Mouse (Mus musculus) midbrain, embryonic 12.5 days (tissue): ENCODE data around the gene Gabra6. TPM values are rescaled to one million over a fixed set of nuclear protein-coding genes. Genes with fewer than 3 reads are reported as not detected.

Source experiments
- ATAC-seq: fragments of 200-750 bp; cut with Nextera tagmentation; 2 replicates; pipeline ENCODE4 v1.8.0; 2017; ENCODE audit warnings: low read depth, moderate TSS enrichment, moderate library complexity; ENCODE audit not compliant: low FRiP score
- H3K27ac ChIP-seq: fragments of 300-500 bp; sonication (generic); replicated peaks from 2 replicates; pipeline ENCODE4 v1.5.1; 2016; ENCODE audit warnings: mild to moderate bottlenecking
- H3K27me3 ChIP-seq: fragments of 300-500 bp; sonication (generic); 2 replicates; pipeline ENCODE4 v1.6.1; 2016; ENCODE audit warnings: mild to moderate bottlenecking
- H3K36me3 ChIP-seq: fragments of 300-500 bp; sonication (generic); 2 replicates; pipeline ENCODE4 v1.6.1; 2016
- H3K4me1 ChIP-seq: fragments of 300-500 bp; sonication (generic); 2 replicates; pipeline ENCODE4 v1.6.1; 2016
- H3K4me2 ChIP-seq: fragments of 300-500 bp; sonication (generic); replicated peaks from 2 replicates; pipeline ENCODE4 v1.6.1; 2016; ENCODE audit warnings: mild to moderate bottlenecking, moderate library complexity
- H3K4me3 ChIP-seq: fragments of 300-500 bp; sonication (generic); 2 replicates; pipeline ENCODE4 v1.5.1; 2016; ENCODE audit warnings: mild to moderate bottlenecking
- H3K9ac ChIP-seq: fragments of 300-500 bp; sonication (generic); replicated peaks from 2 replicates; pipeline ENCODE4 v1.6.1; 2016; ENCODE audit warnings: mild to moderate bottlenecking, moderate library complexity
- H3K9me3 ChIP-seq: fragments of 300-500 bp; sonication (generic); 2 replicates; pipeline ENCODE4 v1.6.1; 2016; ENCODE audit warnings: mild to moderate bottlenecking
- WGBS: fragments of 180-500 bp; shearing (Covaris S2); methylation state at CpG from one replicate; pipeline ENCODE4 v1.1.7; 2016; 5-methylcytosine and 5-hydroxymethylcytosine counted together
- polyA plus RNA-seq: library from polyadenylated mRNA; unstranded; fragments of >200 nt; fragmentation: Nextera tagmentation; extraction: Ambion mirVana; gene quantifications from 2 replicates; pipeline ENCODE4 v1.2.1, GENCODE M21; 2016

Gabra6 gene
- polyA plus RNA-seq: not detected in 2 replicates

DNA sequence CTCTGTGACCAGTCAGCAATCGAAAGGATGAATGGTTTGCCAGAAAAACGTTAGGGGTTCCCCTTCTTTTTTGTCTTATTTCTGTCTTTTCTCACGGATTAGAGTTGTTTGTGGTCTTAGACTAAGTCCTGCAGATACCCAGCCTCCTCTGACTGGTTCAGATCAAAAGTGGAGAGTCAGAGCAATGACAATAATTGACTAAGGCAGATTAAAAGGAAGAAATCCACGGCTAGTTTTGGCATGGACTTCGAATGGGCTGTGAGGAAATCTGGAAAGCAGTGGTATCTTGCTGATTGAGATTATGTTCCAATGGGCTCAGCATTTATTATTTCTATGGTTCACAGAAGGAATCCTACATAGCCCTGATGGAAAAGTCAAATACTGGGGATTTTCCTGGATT lies at the start of gene Gabra6:
TSS of gene Gabra6 (minus strand) at position 191 of the 400 bp plus-strand sequence.
- Histone ChIP-seq H3K36me3 (no peaks in the 10 kb centered on the region), H3K9ac (no peak within 1 kb of the TSS), H3K4me3 (no peak within 1 kb of the TSS), H3K27ac (no peak within 1 kb of the TSS), H3K9me3 (no peaks in the 10 kb centered on the region), H3K27me3 (no peaks in the 10 kb centered on the region), H3K4me2 (no peak within 1 kb of the TSS), H3K4me1 (no peaks in the 10 kb centered on the region)
- 65% methylated on average over 5 of the region's 5 CpGs for WGBS
- no peak for ATAC-seq

DNA sequence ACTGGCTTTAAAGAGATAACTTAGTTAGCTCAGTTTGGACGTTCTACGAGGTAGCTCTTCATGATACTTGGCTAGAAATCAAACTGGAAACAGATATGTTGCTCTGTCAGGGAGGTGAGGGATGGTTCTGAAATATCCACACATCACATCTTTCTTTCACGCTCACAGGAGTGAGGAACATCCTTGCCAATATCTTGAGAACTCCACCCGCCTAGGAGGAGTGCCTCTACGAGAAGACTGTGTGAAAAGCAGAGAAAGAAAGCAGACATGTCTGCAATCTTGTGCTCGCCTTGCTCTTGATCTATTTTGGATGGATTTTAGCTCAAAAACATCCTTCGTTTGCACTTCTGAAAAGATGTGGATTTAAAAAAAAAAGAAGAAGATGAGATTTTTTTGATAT lies 44.7 kb upstream of the Gabra6 start:
- Histone ChIP-seq H3K4me3 (no peak overlapping the region), H3K4me1 (no peaks in the 10 kb centered on the region), H3K4me2 (no peak overlapping the region), H3K27ac (no peak overlapping the region), H3K36me3 (no peaks in the 10 kb centered on the region), H3K9ac (no peak overlapping the region), H3K27me3 (no peaks in the 10 kb centered on the region), H3K9me3 (no peaks in the 10 kb centered on the region)
- no peak for ATAC-seq
- 88% methylated on average over 7 of the region's 7 CpGs for WGBS

DNA sequence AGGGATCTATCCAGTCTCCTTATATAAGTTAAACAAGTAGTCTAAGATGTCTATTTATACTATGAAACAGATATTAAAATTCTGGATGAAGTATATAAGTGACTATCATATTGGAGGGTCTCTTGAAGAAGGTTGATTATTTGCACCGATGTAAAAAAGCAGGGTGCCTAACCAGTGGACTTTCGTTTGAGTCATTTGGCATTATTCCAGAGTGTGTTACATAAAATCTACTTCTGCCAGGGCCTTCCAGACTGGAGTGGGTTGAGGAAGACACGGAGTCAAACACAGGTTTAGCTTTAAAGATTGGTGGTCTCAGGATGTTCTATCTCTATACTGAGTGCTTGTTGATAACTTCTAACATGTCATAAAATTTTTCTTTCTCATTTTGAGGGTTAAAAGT lies 11.2 kb upstream of the Gabra6 start:
- H3K4me3 ChIP-seq: no peak overlapping the region
- H3K9ac ChIP-seq: no peak overlapping the region
- no peak overlapping the region for H3K4me2 ChIP-seq
- WGBS: 88% methylated on average over 3 of the region's 3 CpGs
- no peaks in the 10 kb centered on the region for H3K4me1 ChIP-seq
- no peaks in the 10 kb centered on the region for H3K36me3 ChIP-seq
- no peak overlapping the region for H3K27ac ChIP-seq
- no peaks in the 10 kb centered on the region for H3K9me3 ChIP-seq
- no peak for ATAC-seq
- H3K27me3 ChIP-seq: no peaks in the 10 kb centered on the region

DNA sequence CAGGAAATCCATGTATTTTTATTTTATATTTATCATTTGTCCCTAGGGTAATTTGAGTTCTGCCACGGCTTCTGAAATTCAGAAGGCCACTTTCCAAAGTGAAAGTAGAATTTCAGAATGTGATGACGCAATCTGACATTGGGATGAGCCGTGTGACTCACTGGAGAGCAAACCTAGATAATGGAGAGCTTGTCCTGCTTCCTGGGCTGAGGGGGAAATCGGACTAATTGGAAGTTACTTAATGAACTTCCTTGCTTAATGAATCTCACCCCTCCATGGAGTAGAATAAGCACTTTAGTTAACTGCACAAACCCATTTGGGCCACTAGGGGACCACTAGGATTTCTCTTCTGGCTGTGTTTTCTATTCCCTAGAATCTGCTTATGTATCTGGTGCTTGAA lies 5.4 kb upstream of the Gabra6 start:
- Histone ChIP-seq H3K27me3 (no peaks in the 10 kb centered on the region), H3K9me3 (no peaks in the 10 kb centered on the region), H3K36me3 (no peaks in the 10 kb centered on the region), H3K4me2 (no peak overlapping the region), H3K4me3 (no peak overlapping the region), H3K27ac (no peak overlapping the region), H3K9ac (no peak overlapping the region), H3K4me1 (no peaks in the 10 kb centered on the region)
- WGBS: 81% methylated on average over 4 of the region's 4 CpGs
- no peak for ATAC-seq

DNA sequence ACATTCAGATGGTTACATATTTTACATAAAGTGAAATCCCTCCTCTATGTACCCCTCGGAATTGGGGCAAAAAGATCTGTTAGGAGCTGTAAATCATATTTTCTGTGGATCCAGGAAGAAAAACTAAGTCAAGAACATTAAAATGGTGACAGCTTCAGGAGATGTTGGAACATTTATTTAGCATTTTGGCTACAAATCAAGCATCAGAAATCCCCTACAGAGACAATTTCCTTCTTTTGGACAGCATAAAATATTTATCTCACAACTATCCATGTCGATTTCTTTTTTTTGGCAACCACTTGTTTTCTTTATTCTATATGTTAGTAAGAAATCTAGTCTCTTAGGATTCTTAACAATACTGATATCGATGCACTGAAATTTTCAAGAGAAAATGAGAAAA lies 688 bp upstream of the Gabra6 start:
- no peak overlapping the region for H3K27ac ChIP-seq
- H3K4me2 ChIP-seq: no peak overlapping the region
- H3K36me3 ChIP-seq: no peaks in the 10 kb centered on the region
- no peaks in the 10 kb centered on the region for H3K27me3 ChIP-seq
- ATAC-seq: no peak
- H3K4me1 ChIP-seq: no peaks in the 10 kb centered on the region
- no peaks in the 10 kb centered on the region for H3K9me3 ChIP-seq
- 88% methylated on average over 3 of the region's 3 CpGs for WGBS
- H3K4me3 ChIP-seq: no peak overlapping the region
- no peak overlapping the region for H3K9ac ChIP-seq

DNA sequence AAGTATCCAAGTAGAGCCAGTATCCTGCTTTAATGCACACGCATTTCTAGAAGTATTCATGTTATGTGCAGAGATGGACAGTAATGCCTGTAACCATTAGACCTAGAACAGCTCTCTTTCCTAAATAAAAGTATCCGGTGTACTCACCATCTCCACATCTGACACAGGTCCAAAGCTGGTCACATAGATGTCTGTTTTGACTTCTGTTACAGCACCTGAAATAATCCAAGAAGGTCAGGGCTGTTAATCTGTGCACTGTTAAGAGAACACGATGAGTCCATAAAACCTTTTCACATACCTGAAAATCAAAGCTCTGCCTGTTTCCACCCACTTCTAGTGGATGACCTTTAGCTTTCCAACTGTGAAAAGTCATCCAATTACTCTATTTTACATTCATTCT lies 1.4 kb downstream of the Gabra6 start:
- 90% methylated on average over 3 of the region's 3 CpGs for WGBS

DNA sequence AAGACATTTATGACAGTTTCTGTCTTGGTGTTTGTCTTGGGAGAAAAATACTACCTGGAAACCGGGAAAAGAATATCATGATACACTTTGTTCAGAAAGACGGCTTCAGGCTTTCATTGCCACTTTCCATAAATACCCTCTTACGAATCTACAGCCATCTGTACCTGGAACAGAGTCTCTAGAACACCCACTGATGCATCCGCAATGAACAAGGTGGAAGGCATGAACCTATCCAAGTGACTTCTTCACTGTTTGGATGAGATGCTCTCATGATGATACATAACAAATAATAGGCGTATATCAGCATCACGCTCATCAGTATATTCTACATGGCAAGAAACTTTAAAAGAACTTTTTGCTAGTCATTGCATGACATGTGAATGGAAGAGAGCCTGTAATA lies 1.8 kb downstream of the Gabra6 start:
- Histone ChIP-seq H3K4me2 (no peak overlapping the region), H3K9ac (no peak overlapping the region), H3K9me3 (no peaks in the 10 kb centered on the region), H3K27me3 (no peaks in the 10 kb centered on the region), H3K36me3 (no peaks in the 10 kb centered on the region), H3K4me3 (no peak overlapping the region), H3K4me1 (peaks cover 6% of the 10 kb centered on the region), H3K27ac (no peak overlapping the region)
- ATAC-seq: no peak
- WGBS: 90% methylated on average over 6 of the region's 6 CpGs

More for the DNA sequence above, 1.4 kb downstream of the Gabra6 start:
- ATAC-seq: no peak
- Histone ChIP-seq H3K4me3 (no peak overlapping the region), H3K27ac (no peak overlapping the region), H3K4me2 (no peak overlapping the region), H3K27me3 (no peaks in the 10 kb centered on the region), H3K9ac (no peak overlapping the region), H3K9me3 (no peaks in the 10 kb centered on the region), H3K4me1 (peaks cover 5% of the 10 kb centered on the region), H3K36me3 (no peaks in the 10 kb centered on the region)

DNA sequence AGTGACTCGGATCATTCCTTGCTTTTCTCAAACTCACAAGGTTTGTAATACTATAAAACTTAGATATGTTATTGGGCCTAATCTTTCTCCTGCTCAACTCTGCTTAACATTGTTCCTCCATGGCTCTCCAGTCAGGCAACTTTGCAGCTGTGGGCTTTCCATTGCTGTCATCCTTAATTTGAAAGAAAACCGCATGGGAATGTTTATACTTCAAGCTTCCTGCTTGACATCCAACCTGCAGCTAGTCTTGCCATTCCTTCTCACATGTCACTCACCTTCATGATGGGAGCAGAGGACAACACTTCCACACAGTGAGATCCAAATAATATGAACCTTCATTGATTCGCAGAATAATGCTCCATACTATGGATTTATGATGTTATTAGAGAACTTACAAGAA lies 2.9 kb downstream of the Gabra6 start:
- no peak for ATAC-seq
- 90% methylated on average over 3 of the region's 3 CpGs for WGBS
- H3K27me3 ChIP-seq: no peaks in the 10 kb centered on the region
- no peak overlapping the region for H3K4me2 ChIP-seq
- H3K9me3 ChIP-seq: no peaks in the 10 kb centered on the region
- no peak overlapping the region for H3K27ac ChIP-seq
- no peak overlapping the region for H3K9ac ChIP-seq
- H3K4me1 ChIP-seq: peaks cover 6% of the 10 kb centered on the region
- no peaks in the 10 kb centered on the region for H3K36me3 ChIP-seq
- no peak overlapping the region for H3K4me3 ChIP-seq

DNA sequence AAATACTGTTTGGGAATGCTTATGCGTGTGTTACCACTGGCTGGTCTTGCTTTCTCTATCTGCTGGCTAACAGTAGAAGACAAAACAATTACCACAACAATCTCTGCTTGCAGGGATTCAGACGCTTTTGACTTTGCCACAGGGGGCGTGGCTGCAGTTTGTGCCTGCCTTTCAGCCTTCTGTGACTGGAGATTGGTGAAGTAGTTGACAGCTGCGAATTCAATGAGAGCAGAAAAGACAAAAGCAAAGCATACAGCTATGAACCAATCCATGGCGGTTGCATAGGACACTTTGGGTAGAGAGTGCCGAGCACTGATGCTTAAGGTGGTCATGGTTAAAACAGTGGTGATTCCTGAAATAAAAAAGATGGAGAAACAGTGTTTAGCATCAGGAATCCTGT lies 6.0 kb downstream of the Gabra6 start:
- no peak overlapping the region for H3K9ac ChIP-seq
- H3K27me3 ChIP-seq: no peaks in the 10 kb centered on the region
- 4% methylated on average over 6 of the region's 6 CpGs for WGBS
- no peaks in the 10 kb centered on the region for H3K9me3 ChIP-seq
- H3K4me2 ChIP-seq: peak overlapping the region; percentile 37
- H3K4me3 ChIP-seq: no peak overlapping the region
- no peak overlapping the region for H3K27ac ChIP-seq
- peaks cover 6% of the 10 kb centered on the region for H3K4me1 ChIP-seq
- no peaks in the 10 kb centered on the region for H3K36me3 ChIP-seq
- ATAC-seq: peak; percentile 93

DNA sequence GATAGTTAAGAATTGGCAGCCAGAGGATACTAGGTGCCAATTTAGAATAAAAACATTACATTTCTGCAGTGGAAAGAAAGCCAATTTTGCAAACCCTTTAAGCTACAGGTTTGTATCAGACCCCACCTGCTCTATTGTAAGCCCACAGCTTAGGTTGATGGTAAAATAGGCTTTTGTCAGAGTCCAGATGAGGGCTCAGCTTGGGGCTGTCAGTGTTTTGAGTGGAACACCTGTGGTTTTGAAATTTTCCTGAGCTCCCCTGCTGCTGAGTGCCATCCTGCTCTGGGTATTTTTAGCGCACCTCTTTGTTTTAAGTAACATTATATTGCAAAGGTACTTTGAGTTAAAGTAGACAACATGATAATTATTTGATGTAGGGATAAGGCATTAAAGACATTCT lies 10.0 kb downstream of the Gabra6 start:
- Histone ChIP-seq H3K27me3 (no peaks in the 10 kb centered on the region), H3K27ac (no peak overlapping the region), H3K4me2 (no peak overlapping the region), H3K36me3 (no peaks in the 10 kb centered on the region), H3K4me1 (peaks cover 6% of the 10 kb centered on the region), H3K9me3 (no peaks in the 10 kb centered on the region), H3K9ac (no peak overlapping the region), H3K4me3 (no peak overlapping the region)
- no peak for ATAC-seq
- 63% methylated on average over 1 of the region's 1 CpGs for WGBS

DNA sequence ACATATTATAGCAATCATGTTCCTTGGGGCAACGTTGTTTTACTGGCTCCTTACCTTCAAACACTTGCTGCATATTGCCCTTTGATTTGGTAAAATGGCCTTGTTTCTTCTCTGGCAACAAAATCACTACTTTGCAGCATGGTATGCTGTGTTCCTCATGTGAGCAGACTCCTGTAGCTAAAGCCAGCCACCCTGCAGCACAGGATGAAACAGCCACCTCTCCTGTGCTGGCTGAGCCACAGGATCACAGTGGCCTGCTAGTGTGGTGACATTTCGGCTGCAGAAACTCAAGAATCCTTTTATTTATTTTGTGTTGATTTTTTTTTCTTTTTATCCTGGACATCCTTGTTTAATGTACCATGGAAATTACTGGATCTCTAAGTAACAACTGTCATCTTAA lies 11.8 kb downstream of the Gabra6 start:
- no peak overlapping the region for H3K4me2 ChIP-seq
- H3K4me3 ChIP-seq: no peak overlapping the region
- no peak for ATAC-seq
- H3K4me1 ChIP-seq: no peaks in the 10 kb centered on the region
- H3K27ac ChIP-seq: no peak overlapping the region
- H3K9me3 ChIP-seq: no peaks in the 10 kb centered on the region
- H3K36me3 ChIP-seq: no peaks in the 10 kb centered on the region
- 79% methylated on average over 2 of the region's 2 CpGs for WGBS
- no peak overlapping the region for H3K9ac ChIP-seq
- H3K27me3 ChIP-seq: no peaks in the 10 kb centered on the region

DNA sequence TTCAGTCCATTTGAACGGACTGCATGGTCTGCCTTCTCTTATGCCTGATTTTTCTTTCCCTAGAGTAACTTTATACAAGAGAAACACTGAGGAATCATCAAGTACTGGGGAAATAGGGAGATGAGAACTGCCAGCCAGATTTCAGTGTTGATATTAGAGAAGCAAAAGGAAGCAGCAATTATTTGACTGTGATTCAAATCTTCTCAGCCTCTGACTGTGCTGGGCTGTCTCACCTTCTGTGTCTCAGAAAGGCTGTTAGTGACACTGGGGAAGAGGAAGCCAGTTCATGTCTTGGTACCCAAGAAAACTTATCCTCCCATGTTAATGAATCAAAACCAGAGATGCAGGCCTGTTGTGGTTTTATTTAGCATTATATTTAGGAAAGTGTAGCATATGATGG lies 14.8 kb downstream of the Gabra6 start:
- H3K4me2 ChIP-seq: no peak overlapping the region
- no peak overlapping the region for H3K27ac ChIP-seq
- H3K9ac ChIP-seq: no peak overlapping the region
- H3K9me3 ChIP-seq: no peaks in the 10 kb centered on the region
- H3K27me3 ChIP-seq: no peaks in the 10 kb centered on the region
- WGBS: 74% methylated on average over 1 of the region's 1 CpGs
- H3K36me3 ChIP-seq: no peaks in the 10 kb centered on the region
- no peak for ATAC-seq
- no peaks in the 10 kb centered on the region for H3K4me1 ChIP-seq
- H3K4me3 ChIP-seq: no peak overlapping the region

DNA sequence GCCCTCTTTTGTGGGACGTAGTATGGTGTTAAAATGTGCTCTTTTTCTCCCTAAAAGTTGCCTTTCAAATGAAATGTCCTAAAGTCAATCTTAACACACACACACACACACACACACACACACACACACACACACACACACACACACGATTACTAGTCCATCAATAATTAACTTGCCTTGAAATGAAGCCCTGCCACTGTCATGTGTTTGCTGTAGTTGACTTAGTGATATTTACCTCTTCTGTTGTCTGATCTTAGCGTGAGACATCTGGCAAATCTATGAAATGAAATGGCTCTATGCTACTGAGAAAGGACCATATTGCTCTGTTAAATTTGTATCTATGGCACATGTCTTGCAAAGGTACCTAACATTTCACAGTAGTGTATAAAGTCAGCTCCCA lies 61.9 kb downstream of the Gabra6 start:
- 86% methylated on average over 3 of the region's 3 CpGs for WGBS
- Histone ChIP-seq H3K27me3 (no peaks in the 10 kb centered on the region), H3K27ac (no peak overlapping the region), H3K4me3 (no peak overlapping the region), H3K4me1 (no peaks in the 10 kb centered on the region), H3K36me3 (no peaks in the 10 kb centered on the region), H3K4me2 (no peak overlapping the region), H3K9me3 (no peaks in the 10 kb centered on the region), H3K9ac (no peak overlapping the region)
- ATAC-seq: no peak
